Mouse (Mus musculus) kidney, postnatal 0 days (tissue): ENCODE data around the gene Grhpr. TPM values are rescaled to one million over a fixed set of nuclear protein-coding genes. Genes with fewer than 3 reads are reported as not detected.

Experiments used
- ATAC-seq: fragments of 200-750 bp; cut with Nextera tagmentation; replicated peaks from 2 replicates; pipeline ENCODE4 v1.8.0; 2017; ENCODE audit warnings: low read depth, moderate number of reproducible peaks, moderate TSS enrichment, moderate library complexity; ENCODE audit not compliant: low FRiP score
- DNase-seq: peaks from one replicate; pipeline ENCODE4 v3.0.0-alpha.2; 2016; ENCODE audit warnings: low spot score
- H3K27ac ChIP-seq: fragments of 300-500 bp; sonication (generic); 2 replicates; pipeline ENCODE4 v1.5.1; 2014; ENCODE audit warnings: mild to moderate bottlenecking
- H3K27me3 ChIP-seq: fragments of 300-500 bp; sonication (generic); 2 replicates; pipeline ENCODE4 v1.6.1; 2014; ENCODE audit warnings: low read length, mixed read lengths; ENCODE audit not compliant: insufficient read depth
- H3K36me3 ChIP-seq: fragments of 300-500 bp; sonication (generic); 2 replicates; pipeline ENCODE4 v1.6.1; 2014; ENCODE audit warnings: low read length, mixed read lengths; ENCODE audit not compliant: insufficient read depth
- H3K4me1 ChIP-seq: fragments of 300-500 bp; sonication (generic); replicated peaks from 2 replicates; pipeline ENCODE4 v1.6.1; 2014; ENCODE audit warnings: antibody characterized with exemption, low read length, mixed read lengths; ENCODE audit not compliant: insufficient read depth
- H3K4me2 ChIP-seq: fragments of 300-500 bp; sonication (generic); 2 replicates; pipeline ENCODE4 v1.6.1; 2014; ENCODE audit warnings: mild to moderate bottlenecking, low read length, moderate library complexity, mixed read lengths
- H3K4me3 ChIP-seq: fragments of 300-500 bp; sonication (generic); replicated peaks from 2 replicates; pipeline ENCODE4 v1.5.1; 2014; ENCODE audit warnings: low read depth, low read length
- H3K9ac ChIP-seq: fragments of 300-500 bp; sonication (generic); 2 replicates; pipeline ENCODE4 v1.6.1; 2014; ENCODE audit warnings: low read depth, low read length
- H3K9me3 ChIP-seq: fragments of 300-500 bp; sonication (generic); replicated peaks from 2 replicates; pipeline ENCODE4 v1.6.1; 2016; ENCODE audit warnings: low read length, inconsistent platforms, mixed read lengths
- CTCF ChIP-seq: IDR thresholded peaks from 2 replicates; pipeline ENCODE4 v1.5.1; 2016; ENCODE audit warnings: antibody characterized with exemption, low read depth, mild to moderate bottlenecking, moderate library complexity
- WGBS: fragments of 180-500 bp; shearing (Covaris S2); extraction: QIAGEN DNeasy Blood & Tissue Kit; methylation state at CpG from one replicate; pipeline ENCODE4 v1.1.7; 2014; 5-methylcytosine and 5-hydroxymethylcytosine counted together
- polyA plus RNA-seq: library from polyadenylated mRNA; unstranded; fragments of >200 nt; fragmentation: Nextera tagmentation; extraction: Ambion mirVana; gene quantifications from 2 replicates; pipeline ENCODE4 v1.2.1, GENCODE M21; 2015

The Grhpr gene
- polyA plus RNA-seq, 1 experiment from 2014 or later = 131 TPM

DNA sequence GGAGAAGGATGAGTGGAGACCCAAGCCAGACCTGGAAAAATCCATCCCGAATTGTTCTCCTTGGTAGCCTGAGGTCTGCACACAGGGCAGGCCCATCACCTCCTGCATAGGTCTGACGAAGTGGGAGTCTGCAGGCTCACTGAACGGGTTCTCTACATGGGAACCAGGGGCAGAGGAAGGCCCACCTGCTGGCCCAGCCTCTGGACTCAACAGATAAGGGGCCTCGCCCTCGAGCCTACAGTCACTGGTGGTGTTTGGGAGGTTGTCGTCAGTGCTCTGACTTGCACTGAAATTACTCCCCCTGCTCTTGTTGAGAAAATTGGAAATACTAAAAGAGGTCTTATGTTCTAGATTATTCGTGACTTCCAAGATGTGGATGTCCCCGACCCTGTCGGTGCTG, 12.7 kb downstream of the Grhpr start:
- TF ChIP-seq CTCF = no peak
- Histone ChIP-seq H3K27me3 (no peaks in the 10 kb centered on the region), H3K9me3 (no peaks in the 10 kb centered on the region), H3K4me3 (no peak overlapping the region), H3K36me3 (peaks cover 16% of the 10 kb centered on the region), H3K9ac (no peak overlapping the region), H3K27ac (no peak overlapping the region), H3K4me1 (no peaks in the 10 kb centered on the region), H3K4me2 (no peak overlapping the region)
- WGBS = 90% methylated on average over 9 of the region's 9 CpGs
- DNase-seq (no peak), ATAC-seq (no peak)

- H3K27me3 ChIP-seq = no peaks in the 10 kb centered on the region
- H3K36me3 ChIP-seq = peaks cover 12% of the 10 kb centered on the region
- DNase-seq (no peak), ATAC-seq (no peak)
- no peak overlapping the region for H3K4me2 ChIP-seq
- WGBS = 82% methylated on average over 18 of the region's 18 CpGs
- no peak overlapping the region for H3K9ac ChIP-seq
- no peak for TF ChIP-seq CTCF
- no peak overlapping the region for H3K27ac ChIP-seq
- H3K9me3 ChIP-seq = no peaks in the 10 kb centered on the region
- no peaks in the 10 kb centered on the region for H3K4me1 ChIP-seq
- H3K4me3 ChIP-seq = no peak overlapping the region
Observed at GRCm38 (mm10) chr4:44994776-44995175, 13.6 kb downstream of the Grhpr start.

DNA sequence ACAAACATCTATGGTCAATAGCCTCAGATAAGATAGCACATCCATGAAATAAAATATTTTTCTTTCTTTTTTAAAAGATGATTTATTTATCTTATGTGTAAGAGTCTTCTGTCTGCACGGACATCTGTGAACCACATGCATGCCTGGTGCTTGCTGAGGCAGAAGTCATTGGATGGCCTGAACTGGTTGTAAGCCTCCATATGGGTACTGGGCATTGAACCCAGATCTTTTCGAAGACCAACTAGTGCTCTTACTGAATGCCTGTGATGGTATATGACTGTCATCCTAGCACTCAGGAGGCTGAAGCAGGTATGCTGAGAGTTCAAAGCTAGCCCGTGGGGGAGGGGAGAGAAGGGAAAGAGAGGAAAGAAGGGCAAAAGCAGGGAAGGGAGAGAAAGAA, 16.9 kb downstream of the Grhpr start:
- DNase-seq = no peak
- Histone ChIP-seq H3K4me1 (no peaks in the 10 kb centered on the region), H3K4me3 (no peak overlapping the region), H3K36me3 (no peaks in the 10 kb centered on the region; the same call in 1 of the 2 replicates), H3K9me3 (no peaks in the 10 kb centered on the region), H3K9ac (no peak overlapping the region), H3K27me3 (no peaks in the 10 kb centered on the region), H3K4me2 (no peak overlapping the region), H3K27ac (no peak overlapping the region)
- no peak for TF ChIP-seq CTCF
- WGBS = 69% methylated on average over 3 of the region's 3 CpGs
- ATAC-seq = no peak

DNA sequence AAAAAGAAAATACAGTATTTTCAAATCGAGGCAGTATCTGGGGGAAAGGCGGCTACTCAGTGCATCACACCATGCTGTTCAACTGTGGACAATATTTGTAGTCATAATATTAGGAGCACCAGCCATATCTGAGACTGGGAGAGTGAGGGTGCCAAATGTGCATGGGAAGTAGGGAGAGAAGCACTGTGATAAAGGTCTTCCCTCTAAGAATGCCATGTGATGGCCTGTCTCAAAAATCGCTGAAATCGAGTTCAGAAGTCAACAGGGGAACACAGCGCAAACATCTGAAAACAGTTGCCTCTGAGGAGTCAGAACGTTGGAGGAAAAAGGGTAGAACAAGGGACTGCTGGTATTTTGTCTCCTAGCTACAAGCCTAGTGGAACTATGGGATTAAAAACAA, 18.8 kb downstream of the Grhpr start:
- ATAC-seq (no peak), DNase-seq (no peak)
- Histone ChIP-seq H3K4me1 (no peaks in the 10 kb centered on the region), H3K4me2 (no peak overlapping the region), H3K9me3 (no peaks in the 10 kb centered on the region), H3K9ac (no peak overlapping the region), H3K4me3 (no peak overlapping the region), H3K27ac (no peak overlapping the region), H3K27me3 (no peaks in the 10 kb centered on the region), H3K36me3 (no peaks in the 10 kb centered on the region; the same call in 1 of the 2 replicates)
- 85% methylated on average over 6 of the region's 6 CpGs for WGBS
- TF ChIP-seq CTCF = no peak

DNA sequence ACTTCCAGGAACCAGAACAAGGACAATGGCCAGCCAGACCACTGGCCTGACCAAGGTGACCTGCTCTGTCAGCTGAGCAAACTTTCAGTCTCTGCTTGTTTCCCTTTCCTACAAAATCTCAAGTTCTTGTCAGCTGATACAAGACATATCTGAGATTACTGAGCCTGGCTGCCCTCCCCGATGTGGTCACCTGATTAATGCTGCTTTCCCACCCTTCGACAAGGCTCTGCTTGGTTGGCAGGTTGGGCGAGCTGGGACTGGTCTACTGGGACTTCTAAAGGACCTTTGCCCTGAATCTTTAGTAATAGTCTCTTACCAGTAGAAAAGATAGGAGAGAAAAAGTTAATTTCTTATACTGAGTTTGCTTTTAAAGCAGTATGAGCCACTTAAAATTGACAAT, 24.3 kb downstream of the Grhpr start:
- ATAC-seq (no peak), DNase-seq (peak; percentile 11)
- Histone ChIP-seq H3K27ac (no peak overlapping the region), H3K4me3 (no peak overlapping the region), H3K36me3 (no peaks in the 10 kb centered on the region), H3K4me1 (peaks cover 4% of the 10 kb centered on the region; the same call in 1 of the 2 replicates), H3K27me3 (no peaks in the 10 kb centered on the region), H3K9me3 (no peaks in the 10 kb centered on the region), H3K4me2 (no peak overlapping the region), H3K9ac (no peak overlapping the region)
- no peak for TF ChIP-seq CTCF
- 73% methylated on average over 3 of the region's 3 CpGs for WGBS

DNA sequence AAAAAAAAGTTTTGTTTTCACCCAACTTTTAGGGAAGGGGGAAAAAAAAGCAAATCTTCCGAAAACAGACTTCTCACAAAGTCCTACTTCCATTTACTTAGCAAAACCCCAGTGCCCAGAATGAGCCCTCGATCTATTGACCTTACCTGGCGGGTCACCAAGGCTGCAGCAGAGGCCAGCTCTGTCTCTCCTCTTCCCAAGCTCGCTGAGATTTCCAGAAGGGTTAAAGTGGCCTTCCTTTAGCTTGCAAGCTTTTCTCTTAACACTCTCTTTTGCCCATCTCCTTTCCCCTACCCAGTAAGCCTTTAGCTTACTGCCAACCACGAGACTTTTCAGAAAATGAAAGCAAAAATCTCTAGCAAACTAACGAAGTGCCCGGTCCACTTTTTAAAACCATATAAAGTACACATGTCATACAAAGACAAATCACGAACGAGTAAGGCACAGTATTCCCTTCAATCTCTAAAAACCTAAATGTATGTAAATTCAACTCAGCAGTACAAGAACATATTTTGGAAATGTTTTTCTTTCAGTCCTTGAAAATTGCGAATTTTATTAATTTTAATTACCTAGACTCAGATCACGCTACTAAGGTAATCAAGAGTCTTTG, 29.7 kb downstream of the Grhpr start:
- ATAC-seq = no peak
- peak; percentile 15 for DNase-seq
- Histone ChIP-seq H3K27me3 (no peaks in the 10 kb centered on the region), H3K4me1 (peaks cover 11% of the 10 kb centered on the region), H3K9ac (peak overlapping the region; percentile 78), H3K9me3 (no peaks in the 10 kb centered on the region), H3K4me2 (peak overlapping the region; percentile 67), H3K27ac (peak overlapping the region; percentile 97), H3K4me3 (peak overlapping the region; percentile 64), H3K36me3 (no peaks in the 10 kb centered on the region)
- 9% methylated on average over 11 of the region's 11 CpGs for WGBS
- TF ChIP-seq CTCF = no peak
